Mouse (Mus musculus) ZHBTc4 (cell line): ENCODE measurements around the gene Hoxa5.

Experiments used
- DNase-seq: peaks from one replicate; pipeline ENCODE4 v3.0.0-alpha.2; 2011; ENCODE audit warnings: low read depth, low spot score

Gene Hoxa5

DNA sequence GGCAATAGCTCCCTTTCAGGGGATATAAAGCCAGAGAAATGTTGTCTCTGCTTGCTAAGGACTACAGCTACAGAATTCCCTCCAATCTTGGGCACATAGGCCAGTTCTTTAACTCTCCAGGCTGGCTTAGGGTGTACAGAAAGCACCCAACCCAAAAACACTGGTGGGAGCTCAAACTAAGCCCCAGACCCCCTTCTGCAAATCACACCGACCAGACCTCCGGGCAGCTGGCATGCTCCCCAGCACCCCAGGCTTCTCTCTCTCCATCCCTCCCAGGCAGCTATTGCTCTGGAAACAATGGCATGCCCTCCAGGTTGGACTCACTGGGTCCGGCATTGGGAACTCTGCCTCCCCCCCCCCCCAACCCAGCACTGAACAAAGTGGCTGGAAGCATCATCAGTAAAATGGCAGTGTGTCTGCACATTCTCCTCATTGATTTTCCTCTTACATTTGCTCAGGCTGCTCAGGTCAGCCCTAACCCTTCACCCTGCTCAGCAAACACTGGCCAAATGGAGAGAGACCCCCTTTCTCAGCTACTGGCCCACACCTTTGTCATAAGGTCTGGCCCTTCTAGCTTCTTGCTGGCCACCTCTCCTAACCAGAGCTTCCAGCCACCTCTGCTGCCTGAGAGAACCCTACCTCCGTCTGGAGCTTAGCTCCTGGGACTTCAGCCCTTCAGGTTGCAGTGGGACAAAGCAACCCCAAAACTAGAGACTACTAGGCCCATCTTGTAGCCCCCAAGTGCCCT, 25.3 kb downstream of the Hoxa5 start:
- no peak for DNase-seq

GRCm38 (mm10) chr6:52177806-52178205, 26.6 kb downstream of the Hoxa5 start:
- DNase-seq: no peak

DNA sequence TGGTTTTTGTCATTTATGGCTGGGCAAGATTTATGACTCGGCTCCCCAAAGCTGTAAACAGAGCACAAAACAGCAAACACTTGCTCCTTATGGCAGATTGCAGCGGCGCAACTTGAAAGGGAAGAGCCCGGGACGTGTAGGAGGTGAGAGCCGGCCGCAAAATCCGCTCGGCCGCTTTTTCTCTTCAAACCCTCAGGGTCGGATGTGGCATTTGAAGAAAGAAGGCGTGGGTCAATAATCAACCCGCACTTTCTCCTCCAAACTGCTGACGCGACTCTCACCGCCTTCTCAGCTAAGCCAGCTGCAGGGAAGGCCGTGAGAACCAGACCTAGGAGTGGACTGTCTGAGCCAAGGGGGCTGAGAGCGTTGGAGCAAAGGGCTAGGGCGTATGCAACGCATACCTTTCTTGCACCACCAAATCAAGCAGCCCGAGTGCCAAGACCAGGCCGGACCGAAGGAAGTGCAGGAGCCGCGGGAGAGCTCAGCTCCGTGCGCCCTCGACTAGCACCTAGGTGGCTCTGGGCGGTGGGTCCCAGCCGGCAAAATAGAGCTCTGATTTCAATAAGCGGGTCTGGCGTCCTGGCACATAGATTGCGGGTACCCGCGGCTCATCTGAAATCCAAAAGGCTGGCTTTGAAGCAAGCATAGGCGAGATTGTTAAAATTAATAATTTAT, 27.2 kb downstream of the Hoxa5 start, which contains the start of gene 5730596B20Rik:
Gene 5730596B20Rik, plus strand, starts transcription at position 438 of the 675 bp plus-strand sequence.
- DNase-seq: peak; percentile 69

GRCm38 (mm10) chr6:52176391-52176790, 28.0 kb downstream of the Hoxa5 start:
- DNase-seq: no peak

- DNase-seq: no peak
Measured at GRCm38 (mm10) chr6:52175864-52176263, 28.5 kb downstream of the Hoxa5 start.

DNA sequence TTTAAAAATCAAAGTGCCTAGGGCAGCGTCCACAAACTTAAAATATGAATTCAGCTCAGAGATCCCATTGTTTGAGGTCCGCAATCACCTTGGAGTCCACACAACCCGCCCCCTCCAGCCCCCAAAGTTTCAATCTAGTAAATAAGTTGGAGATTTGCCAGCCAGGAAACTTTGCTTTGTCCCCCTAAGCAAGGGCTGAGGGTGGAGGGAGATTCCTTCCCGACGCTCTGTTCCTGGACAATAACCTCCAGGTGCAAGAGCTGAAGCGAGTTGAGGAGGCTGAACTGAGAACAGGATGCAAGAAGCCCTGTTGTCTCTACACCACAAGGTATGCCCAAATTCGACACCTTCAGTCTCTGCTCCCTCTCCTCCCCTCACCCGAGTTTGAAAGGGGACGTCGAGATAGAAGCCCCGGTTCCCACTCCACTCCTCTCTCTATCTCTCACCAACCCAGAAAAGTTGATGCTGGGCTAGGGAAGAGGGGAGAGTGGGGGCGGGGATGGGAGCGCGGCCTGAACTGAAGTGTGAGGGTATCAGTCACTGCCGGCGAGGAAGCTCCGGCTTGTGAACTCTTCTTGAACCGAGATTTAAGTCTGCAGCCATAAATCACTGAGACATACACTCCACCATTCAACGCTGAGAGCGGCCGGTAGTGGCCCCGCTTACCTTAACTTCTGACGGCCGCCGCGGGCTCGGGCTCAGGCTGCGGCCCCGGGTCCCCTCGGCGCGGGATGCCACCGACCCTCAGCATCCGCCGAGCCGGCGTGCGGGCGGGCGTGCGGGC, 29.2 kb downstream of the Hoxa5 start:
- DNase-seq: peak; percentile 73

GRCm38 (mm10) chr6:52173648-52174047, 30.7 kb downstream of the Hoxa5 start:
- no peak for DNase-seq

DNA sequence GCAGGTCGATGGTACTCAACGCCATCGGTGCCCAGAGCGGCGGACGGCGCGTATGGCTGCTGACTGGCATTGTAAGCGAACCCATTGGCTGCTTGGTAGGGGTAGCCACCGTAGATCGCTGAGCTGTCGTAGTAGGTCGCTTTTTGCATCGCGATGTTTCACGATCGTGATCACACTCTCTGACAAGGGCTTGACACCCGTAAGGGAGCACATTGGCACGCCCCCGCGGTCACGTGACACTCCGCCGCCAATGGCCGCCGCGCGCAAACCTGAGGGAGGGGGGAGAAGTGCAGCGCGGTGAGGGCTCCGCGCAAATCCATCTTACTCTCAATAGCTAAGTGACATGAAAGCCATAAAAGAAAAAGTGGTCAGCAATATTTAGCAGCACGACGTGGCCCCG, 31.9 kb downstream of the Hoxa5 start:
- DNase-seq: peak; percentile 98

DNA sequence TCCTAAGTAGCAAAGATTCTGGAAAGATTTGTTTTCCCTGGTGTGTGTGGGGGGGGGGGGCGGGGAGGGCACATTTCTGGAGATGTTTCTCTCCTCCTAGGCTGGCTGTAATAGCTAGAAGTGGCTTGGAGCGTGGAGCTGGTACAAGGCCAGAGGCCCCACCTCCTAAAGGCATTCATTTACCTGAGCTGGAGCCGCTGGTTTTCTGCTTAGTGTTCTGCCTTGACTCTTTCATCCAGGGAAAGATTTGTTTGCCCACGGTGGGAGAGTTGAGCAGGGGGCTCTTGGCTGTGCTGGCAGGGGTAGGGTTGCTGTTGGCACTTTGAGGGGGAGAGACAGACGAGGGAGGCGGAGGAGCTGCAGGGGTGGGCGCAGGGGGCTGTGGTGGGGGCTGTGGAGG, 32.4 kb downstream of the Hoxa5 start:
- DNase-seq: no peak

DNA sequence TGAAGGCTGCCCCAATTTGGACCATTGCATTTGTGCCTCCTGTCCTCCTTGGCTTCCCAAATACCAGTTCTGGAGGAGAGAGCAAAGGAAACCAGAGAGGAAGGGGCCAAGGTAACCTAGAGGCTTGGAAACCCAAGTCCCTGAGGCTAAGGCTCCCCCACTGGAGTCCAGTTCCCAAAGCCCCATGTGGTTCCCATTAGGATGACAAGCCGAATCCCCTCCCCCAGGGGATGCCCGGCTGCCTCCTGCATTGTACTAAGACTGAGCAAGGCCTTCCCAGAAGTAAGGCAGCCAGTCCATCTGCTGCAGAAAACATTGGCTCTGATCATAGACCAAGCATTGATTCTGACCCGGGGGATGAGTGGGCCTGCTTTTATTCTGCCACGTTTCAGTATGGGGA, 33.1 kb downstream of the Hoxa5 start:
- DNase-seq: no peak

- no peak for DNase-seq
Measured at GRCm38 (mm10) chr6:52170898-52171223, 33.5 kb downstream of the Hoxa5 start.

- DNase-seq: peak; percentile 60
Measured at GRCm38 (mm10) chr6:52170166-52170897, 34.1 kb downstream of the Hoxa5 start.

- DNase-seq: no peak
Measured at GRCm38 (mm10) chr6:52169499-52170165, 34.8 kb downstream of the Hoxa5 start.

GRCm38 (mm10) chr6:52168191-52169055, 36.0 kb downstream of the Hoxa5 start:
- peak; percentile 59 for DNase-seq

GRCm38 (mm10) chr6:52167736-52168161, 36.6 kb downstream of the Hoxa5 start:
- no peak for DNase-seq

DNA sequence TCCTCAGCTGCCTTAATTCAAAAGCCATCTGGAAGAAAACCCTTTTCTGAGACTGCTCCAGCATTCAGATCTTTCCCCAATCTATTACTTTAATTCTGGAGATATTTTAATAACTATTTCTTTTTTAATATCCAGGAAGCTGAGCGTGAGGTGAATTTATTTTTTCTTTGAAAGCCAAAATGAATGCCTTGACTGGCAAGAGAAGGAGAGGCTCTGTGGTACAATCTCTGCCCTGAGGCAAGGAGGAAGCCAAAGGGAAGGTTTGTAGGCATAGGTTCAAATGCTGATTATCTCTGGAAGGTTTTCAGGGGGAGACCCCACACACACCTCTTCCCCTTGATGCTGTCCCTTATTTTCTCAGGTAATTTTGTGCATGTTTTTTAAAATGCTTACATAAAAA, 37.2 kb downstream of the Hoxa5 start:
- no peak for DNase-seq

DNA sequence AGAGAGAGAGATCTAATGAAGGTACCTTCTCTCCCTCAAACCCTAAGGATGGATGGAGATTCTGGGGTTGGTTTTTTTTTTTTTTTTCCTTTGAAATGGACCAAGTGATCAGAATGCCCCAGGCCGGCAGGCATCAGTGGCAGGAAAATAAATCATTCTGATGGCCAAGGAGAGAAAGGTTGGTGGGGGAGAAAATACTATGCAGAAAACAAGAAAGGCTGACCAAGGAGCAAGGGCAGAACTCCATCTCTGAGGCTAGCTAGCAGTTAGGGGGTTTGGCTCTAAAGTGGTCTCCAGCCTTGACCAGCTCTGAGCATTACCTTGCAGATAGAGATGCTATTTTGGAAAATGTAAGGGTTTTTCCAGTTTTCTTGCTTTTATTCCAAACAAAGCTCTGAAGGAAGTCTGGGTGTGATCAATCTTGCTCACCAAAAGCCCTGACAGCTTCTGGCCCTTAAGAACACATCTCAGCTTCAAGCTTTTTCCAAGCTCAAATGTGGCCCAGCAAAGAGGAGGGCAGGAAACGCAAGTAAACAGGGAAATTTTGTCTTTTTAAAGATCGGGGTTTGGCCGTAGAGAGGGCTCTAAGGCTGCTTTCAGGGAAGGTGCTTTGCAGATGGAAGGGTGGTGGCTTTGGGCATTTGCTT, 37.8 kb downstream of the Hoxa5 start:
- no peak for DNase-seq

- peak; percentile 49 for DNase-seq
Measured at GRCm38 (mm10) chr6:52165441-52166370, 38.7 kb downstream of the Hoxa5 start.
